Mouse (Mus musculus) heart, postnatal 0 days (tissue): ENCODE results near the gene Fam13c.

Experiments used
- CTCF ChIP-seq: IDR thresholded peaks from 2 replicates; pipeline ENCODE4 v1.5.1; 2016; ENCODE audit warnings: antibody characterized with exemption, control low read depth, low read depth
- EP300 ChIP-seq: IDR thresholded peaks from 2 replicates; pipeline ENCODE4 v1.6.1; 2016; ENCODE audit warnings: antibody characterized with exemption, low read depth

GRCm38 (mm10) chr10:70484568-70485286 is 44.4 kb downstream of the Fam13c start:
- TF ChIP-seq CTCF: no peak
- no peak for TF ChIP-seq EP300
